Mouse (Mus musculus): ENCODE measurements around the gene Cpa4. TPM values are rescaled to one million over a fixed set of nuclear protein-coding genes. Genes with fewer than 3 reads are reported as not detected.

The Cpa4 gene
- not detected for polyA plus RNA-seq (2017; shearing (Covaris generic))

GRCm38 (mm10) chr6:30568069-30568468 is at the start of gene Cpa4:
Cpa4 (plus strand) TSS chr6:30568369.

GRCm38 (mm10) chr6:30541009-30541799 is 27.0 kb upstream of the Cpa4 start, which contains the start of gene Cpa2:
Cpa2 (plus strand) TSS chr6:30541582.

GRCm38 (mm10) chr6:30610710-30611109 is 42.5 kb downstream of the Cpa4 start, which contains the start of gene Cpa5:
Cpa5 (plus strand) TSS chr6:30611010.

GRCm38 (mm10) chr6:30638674-30639268 is 70.6 kb downstream of the Cpa4 start, which contains the start of gene Cpa1:
Cpa1 (plus strand) TSS chr6:30639218.

Other genes starting within 250 kb of the Cpa4 start
- 46.2 TPM for gene Zc3hc1, start 177.3 kb upstream of the Cpa4 start, polyA plus RNA-seq (2017; shearing (Covaris generic))
- gene Klhdc10, start 166.5 kb upstream of the Cpa4 start, polyA plus RNA-seq (2017; shearing (Covaris generic)): 18.4 TPM
- 43.2 TPM for gene Tmem209, start 58.6 kb upstream of the Cpa4 start, polyA plus RNA-seq (2017; shearing (Covaris generic))
- not detected for gene Ssmem1, start 58.5 kb upstream of the Cpa4 start, polyA plus RNA-seq (2017; shearing (Covaris generic))
- gene Cpa2, start 26.8 kb upstream of the Cpa4 start, polyA plus RNA-seq (2017; shearing (Covaris generic)): not detected
- not detected for gene Cpa5, start 42.6 kb downstream of the Cpa4 start, polyA plus RNA-seq (2017; shearing (Covaris generic))
- gene Cpa1, start 70.8 kb downstream of the Cpa4 start, polyA plus RNA-seq (2017; shearing (Covaris generic)): not detected
- 11.1 TPM for gene Cep41, start 125.4 kb downstream of the Cpa4 start, polyA plus RNA-seq (2017; shearing (Covaris generic))
- 11.9 TPM for gene Mest, start 155.2 kb downstream of the Cpa4 start, polyA plus RNA-seq (2017; shearing (Covaris generic))

Measured in effector memory CD4-positive, alpha-beta T cell, adult 7 months (primary cell).